Mouse (Mus musculus) cerebellum, postnatal 4 days (tissue): Measurements from ENCODE around the gene Ffar3.
A peak's percentile ranks its signal among the peaks of the same experiment; 100 is the strongest.

Experiments used
- DNase-seq, 2 experiments: peaks; one replicate each; pipeline ENCODE4 v3.0.0; 2022; ENCODE audit warnings: low spot score in 2 of 2, mixed read lengths in 1 of 2

The Ffar3 gene

DNA sequence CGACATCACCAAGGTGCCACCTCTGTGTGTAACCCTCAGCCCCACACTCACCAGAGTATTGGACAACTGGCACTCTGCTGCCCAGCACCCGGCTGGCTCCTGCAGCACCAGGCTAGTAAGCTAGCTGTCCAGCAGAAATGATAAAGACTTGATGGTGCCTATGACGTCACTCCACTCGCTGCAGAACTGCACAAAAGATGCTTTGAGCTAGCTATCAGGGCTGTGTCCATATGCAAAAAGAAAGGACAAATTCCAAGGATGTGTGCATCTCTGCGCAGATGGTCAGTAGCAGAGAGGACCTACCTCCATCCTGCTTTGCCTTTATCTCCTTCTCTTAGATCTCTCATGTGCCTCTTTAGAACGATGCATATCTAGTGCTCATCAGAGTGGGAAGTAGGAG is at the start of gene Ffar3:
Gene Ffar3 (minus strand): TSS at position 101 of the 400 bp plus-strand sequence.
- DNase-seq: no peak

DNA sequence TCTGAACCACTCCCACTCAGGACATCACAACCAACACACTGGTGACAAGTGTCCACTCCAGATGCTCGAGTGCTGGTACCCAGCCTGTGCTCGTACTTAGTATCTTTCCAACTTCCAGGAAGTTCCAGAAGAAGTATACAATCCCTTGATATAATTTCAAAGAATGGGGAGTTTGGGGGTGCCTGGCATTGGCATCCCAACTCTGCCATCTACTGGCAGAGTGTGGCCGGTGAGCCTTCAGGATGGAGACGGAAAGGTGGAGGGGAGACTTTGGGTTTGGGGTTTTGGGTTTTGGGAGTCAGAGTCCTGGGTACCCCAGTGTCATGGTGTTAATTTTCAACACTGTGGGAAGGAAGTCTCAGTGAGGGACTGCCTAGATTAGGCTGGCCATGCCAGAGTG is 48.1 kb upstream of the Ffar3 start:
- DNase-seq: no peak

DNA sequence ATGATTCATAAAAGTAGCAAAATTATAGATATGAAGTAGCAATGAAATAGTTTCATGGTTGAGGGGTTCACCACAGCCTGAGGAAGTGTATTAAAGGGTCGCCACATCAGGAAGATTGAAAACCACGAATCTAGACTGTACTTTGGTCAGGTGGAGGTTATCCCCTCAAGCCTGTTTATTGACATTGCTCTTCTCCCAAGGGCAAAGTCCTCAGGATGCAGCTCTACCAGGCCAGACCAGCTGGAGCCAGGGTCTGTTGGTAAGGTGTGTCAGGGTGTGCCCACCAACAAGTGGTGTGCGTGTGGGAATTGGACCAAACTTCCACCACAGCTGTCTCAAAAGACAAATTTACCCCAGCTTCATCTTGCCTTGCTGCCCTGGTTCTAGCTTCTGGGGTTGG is 39.2 kb upstream of the Ffar3 start:
- DNase-seq: no peak

DNA sequence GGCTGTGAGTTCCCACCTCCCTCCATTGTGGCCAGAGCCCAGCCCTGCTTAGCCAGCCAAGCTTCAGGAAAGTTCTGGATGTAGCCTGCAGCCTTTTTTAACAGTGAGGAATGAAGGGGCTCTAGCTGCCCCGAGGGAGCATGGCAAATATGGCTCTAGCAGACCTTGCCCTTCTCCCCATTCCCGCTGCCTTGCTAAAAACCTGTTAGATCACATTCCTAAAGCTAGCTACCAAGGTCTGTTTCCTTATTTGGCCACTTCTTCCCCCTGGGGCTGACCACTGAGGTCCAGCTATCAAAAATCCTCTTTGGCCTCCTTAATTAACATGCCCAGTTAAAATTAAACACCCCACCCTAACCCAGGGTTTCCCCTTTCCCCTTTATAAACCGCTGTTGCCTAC is 36.5 kb upstream of the Ffar3 start:
- no peak for DNase-seq

DNA sequence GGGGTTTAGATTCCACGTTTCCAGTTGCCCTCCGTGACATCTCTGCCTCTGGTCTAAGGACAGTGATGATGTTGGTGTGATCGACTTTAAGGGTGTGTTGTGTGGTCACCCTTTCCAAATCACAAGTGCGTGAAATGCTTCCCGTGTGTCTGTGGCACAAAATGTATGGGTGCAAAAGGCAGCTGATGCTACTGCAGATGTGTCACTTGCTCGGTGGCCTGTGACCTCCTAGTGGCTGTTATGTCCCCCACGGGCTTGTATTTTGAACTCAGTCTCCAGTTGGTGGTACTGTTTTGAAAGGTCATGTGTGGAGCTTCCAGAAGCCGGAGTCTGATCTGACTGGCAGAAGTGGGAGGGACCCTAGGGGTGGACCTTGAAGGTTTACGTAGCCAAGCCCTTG is 35.8 kb upstream of the Ffar3 start:
- no peak for DNase-seq

DNA sequence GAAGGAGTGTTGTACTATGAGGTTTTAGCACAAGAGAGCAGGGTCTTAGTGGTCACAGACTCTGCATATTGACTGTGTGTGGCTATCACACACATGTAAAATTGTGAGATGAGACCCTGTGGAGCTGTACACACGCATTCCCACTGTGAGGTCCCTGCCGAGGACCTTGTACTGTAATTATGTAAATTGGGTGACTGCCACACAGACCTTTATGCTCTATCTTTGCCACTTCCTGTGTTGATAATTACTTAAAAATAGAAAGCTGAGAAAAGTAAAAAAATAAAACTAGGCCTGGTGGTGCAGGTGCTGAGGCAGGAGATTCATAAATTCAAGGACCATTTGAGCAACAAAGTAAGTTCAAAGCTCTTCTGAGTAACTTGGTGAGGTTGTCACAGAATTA is 34.7 kb upstream of the Ffar3 start:
- DNase-seq: no peak

DNA sequence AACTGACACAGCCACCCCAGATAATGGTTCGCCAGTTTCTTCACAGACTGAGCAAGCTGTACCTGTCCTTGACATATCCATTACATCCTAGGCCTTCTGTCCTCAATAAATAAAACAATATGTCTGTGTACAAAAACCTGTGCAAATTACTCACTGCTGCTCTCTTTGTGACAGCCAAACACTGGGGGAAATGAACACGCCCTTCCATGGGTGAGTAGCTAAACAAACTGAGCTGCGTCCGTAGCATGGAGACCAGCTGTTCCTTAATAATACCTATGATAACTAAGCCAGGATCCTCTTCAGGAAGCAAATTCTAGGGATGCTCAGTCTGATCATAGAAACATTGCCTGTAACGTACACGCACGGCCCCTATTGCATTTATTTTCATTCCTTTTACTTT is 32.8 kb upstream of the Ffar3 start:
- no peak for DNase-seq

DNA sequence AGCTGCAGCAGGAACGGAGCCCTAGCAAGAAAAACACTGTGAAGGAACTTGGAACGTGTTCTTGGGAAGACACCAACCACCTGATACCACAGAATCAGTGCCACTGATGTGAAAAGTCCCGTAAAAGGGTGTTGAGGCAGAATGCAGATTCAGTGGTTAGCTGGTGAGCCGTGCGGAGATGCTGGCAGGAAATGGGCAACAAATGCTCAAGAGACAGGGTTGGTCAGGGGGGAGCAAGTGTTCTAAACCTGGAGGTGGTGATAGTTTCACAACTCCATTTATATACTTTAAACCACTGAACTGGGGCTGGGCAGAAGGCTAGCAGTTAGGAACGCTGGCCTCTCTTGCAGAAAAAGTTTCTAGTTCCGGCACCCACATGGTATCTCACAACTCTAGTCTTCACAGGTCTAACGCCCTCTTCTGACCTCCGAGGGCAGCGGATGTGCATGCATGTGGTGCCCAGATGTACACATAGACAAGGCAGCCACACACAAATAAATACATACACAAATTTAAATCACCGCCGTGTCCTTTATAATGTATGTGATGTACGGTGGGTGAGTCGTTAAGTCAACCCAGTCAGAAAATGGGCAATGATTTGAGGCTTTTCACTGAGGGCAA is 31.7 kb upstream of the Ffar3 start:
- no peak for DNase-seq

DNA sequence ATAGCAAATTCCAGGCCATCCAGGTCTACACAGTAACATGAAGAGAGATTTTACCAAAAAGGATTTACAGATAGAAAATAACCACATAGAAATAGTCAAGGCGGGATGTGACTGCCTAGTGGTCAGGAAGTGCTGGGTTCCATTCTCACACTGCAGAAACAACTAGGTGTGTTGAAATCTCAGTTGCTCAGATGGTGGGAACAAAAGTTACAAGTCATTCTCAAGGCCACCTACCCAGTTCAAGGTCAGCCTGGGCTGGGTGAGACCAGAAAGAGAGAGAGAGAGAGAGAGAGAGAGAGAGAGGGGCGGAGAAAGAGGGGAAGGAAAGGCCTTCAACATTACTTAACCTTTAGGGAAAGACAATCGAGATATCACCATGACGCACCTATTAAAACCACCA is 30.9 kb upstream of the Ffar3 start:
- DNase-seq: no peak

DNA sequence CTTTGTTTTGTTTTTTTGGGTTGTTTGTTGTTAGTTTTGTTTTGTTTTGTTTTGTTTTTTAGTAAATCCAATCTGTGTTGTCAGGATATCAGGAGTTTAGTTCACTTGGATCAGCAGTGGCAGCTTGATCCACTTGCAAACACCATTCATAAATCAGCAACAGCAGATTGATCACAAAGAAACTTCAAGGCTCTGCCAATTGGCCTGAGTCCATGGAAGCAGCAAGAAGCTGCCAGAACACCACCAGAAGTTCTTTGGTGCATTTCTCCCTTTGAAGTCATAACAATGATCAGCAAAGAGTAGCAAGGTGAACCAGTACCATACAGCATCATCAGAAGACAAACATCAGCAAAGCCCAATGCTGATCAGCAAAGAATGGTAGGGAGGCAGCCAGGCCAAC is 28.1 kb upstream of the Ffar3 start:
- DNase-seq: no peak

DNA sequence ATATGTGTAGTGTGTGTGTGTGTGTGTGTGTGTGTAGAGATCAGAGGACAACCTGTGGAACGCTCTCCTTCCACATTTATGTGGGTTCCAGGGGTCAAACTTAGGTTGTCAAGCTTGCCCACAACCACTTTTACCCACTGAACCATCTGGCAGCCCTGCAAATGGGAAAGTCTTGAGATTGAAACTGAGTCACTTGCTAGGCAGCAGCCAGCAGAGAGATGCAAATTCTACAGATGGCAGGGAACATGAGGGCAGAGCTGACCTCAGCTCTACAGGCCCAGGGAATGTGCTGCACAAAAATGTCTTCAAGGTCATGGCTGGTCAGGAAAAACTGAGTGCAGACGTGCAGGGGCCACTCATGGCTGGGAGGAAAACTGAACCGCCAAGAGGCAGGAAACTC is 25.4 kb upstream of the Ffar3 start:
- DNase-seq: no peak

DNA sequence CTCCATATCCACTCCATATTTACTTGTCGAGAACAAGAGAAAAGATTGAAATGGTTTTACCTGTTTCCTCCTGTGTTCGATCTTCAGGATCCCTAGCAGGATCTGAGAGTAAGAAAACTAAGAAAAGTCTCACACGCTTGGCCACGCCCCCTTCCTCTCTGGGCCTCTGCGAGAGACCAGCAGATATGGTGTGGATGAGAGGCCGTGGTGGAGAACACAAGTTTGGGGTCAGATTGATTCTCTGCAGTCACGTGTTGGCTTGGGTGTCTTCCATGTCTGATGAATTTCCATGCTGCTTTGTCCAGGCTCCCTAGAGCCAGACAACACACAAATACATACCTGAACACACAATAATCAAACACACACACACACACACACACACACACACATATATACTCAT is 24.2 kb upstream of the Ffar3 start, which contains the start of gene Cd22:
Gene Cd22 (minus strand): TSS at position 167 of the 400 bp plus-strand sequence.
- no peak for DNase-seq

DNA sequence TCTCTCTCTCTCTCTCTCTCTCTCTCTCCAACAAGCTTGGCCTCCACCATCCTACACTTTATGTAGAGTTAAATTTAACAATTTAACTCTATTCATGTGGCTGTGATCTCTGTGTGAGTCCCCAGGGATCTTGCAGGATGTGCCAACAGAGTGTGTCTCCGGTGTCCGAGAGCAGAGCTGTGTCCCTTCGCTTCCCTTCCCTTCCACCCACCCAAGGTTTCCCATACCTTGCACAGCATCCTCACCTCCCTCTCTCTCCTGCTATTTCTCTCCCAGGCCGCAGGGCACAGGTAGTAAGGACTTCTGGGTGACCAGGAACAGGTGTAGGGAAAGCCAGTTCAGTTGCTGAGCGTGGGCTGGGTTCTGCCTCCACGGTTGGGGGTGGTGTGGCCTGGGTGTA is 23.0 kb upstream of the Ffar3 start:
- no peak for DNase-seq

DNA sequence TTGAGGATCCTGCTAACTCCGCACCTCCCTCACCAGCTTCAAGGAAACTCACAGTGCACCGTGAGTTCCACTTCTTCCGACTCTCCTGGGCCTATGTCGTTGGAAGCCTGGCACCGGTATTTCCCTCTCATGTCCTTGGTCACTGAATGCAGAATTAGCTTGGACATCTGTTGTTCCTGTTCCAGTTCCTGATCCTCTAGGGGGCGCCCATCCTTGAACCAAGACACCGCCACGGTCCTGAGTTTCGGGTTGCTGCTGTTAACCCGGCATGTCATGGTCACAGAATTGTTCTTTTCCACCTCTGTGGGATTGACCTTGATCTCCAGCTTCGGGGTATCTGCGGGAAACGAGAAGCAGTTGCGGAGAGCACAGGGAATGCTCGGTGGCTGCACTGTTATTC is 17.1 kb upstream of the Ffar3 start:
- DNase-seq: peak in 1 of 2 experiments; percentile 76

DNA sequence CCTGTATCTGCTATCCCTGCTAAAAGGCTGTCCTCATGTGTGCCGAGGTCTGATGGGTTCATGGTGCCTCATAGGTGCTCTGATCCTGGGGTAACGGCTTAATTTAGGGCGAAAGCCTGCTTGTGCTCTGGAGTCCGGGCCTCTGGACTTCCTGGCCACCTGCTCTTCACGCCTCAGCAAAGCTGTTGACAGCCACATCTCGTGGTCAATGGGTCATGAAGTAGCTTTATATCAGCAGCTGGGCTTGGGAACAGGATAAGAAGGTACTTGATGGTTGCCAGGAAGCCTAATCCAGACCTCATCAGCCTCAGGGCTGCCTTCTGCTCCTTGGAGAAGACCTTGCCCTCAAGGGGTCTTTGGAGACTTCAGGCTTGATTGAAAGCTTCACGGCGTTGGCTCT is 7.4 kb upstream of the Ffar3 start:
- no peak for DNase-seq

DNA sequence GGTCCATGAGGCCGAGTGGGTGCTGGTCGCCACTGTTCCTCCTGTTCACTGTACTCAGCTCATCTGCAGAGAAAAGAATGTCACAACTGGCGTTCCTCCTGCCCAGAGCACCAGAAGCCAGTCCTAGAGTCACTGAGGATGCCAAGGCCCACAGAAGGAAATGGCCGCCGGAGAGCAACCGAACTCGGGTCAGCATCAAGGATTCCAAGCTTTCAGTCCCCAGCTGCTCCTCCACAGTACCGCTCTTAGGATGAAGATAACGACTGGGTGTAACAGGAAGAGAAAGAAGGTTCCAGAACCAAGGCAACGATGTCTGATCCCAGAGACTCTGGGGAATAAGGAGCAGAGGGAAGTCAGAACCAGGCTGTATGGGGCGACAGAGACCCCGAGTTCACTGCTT is 5.5 kb upstream of the Ffar3 start, which contains the start of gene Ffar1:
Gene Ffar1 (minus strand): TSS at position 101 of the 400 bp plus-strand sequence.
- no peak for DNase-seq

DNA sequence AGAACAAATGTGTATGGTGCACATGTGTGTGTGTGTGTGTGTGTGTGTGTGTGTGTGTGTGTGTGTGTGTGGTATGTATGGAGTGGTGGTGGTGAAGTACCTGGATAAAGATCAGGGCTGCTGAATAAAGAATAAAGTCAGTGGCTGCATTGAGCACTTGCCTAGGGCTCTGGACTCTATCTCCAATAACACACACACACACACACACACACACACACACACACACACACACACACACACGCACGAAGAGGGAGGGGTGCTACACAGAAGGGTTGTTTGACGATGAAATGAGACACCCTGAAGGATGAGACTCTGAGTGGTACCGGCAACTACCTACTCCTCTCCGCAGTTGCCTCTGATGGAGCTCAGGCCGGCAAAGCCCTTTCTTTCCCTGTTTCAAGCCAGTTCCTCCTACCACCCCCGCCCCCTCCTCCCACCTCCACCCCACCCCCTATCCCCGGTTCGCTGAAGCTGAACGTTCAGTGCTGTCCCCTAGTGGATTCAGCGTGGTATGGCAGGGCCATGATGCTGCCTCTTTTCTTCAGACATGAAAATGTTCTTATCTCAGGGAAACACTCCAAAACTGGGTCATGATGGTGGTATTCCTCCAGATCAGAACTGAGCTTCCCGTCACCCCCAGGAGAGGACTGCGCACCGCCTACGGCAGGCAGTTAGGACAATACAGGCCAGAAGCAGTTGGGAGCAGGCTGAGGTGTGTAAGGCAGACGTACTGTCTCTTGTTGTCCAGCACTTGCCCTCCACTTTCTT is 3.8 kb upstream of the Ffar3 start:
- DNase-seq: peak; percentile 49 to 71

DNA sequence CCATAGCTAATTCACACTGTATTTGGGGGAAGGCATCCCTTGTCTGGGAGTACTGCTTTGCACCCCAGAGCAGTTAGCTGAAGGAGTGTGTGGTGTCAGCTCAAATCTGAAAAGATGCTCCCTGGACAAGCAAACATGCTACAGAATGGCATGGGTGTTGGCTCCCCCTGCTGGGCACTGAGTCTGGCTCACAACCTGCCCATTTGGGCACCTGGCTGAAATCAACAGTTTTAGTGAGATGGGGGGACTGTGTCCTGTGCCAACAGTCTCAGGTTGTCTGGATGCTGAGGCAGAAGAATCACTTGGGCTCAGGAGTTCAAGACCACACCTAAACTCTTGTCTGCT is 3.3 kb upstream of the Ffar3 start:
- peak; percentile 59 to 75 for DNase-seq

DNA sequence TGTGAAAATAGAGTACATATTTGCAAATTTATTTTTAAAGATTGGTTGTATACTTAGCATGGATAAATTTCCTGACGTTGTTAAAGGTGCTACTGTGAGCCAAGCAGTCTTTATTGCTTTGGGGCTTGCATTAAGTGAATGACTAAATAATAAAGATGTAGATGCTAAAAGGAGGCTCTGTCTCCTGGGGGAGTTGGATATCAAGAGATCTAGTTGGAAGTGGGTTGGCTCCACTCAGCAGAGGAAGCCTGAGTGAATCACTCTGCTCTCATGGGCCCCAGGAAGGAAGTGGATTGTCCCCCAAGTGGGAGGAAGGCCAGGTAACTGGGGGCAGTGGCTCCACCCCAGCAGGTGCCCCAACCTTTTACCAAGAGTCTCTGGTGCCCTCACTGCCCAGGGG is 1.8 kb upstream of the Ffar3 start:
- DNase-seq: no peak

DNA sequence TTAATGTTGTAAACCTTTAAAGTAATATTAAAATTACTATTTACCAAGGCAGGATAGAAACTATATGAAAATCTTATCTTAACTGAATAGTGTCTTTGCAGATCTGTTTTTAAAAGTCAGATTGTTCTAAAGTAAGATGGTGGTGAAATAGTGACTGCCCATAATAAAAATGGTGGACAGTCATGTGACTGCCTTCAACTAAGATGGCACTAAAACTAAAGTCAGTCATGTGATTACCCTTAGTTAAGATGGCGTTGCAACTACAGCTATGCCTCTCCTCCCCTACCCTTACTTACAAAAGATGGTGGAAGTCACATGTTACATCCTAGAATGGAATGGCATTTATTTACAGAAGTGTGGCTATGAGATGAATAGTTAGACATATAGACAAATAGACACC is 4.6 kb downstream of the Ffar3 start:
- DNase-seq: no peak

DNA sequence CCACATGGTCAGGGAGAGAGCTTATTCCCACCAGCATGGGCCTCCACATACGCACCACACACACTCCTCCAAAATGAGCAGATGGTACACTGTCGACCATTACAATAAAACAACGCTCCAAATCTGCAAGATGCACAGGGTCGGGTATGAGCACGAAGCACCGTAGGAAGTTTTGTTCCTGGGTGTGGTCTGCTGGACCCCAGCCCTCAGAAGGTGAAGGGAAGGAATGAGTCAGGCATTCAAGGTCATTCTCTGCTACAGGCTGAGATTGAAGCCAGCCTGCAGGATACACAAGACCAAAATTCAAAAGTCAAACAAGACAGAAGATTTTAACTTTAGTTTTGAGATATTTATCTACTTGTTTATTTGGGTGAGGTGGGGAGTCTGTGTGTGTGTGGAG is 8.0 kb downstream of the Ffar3 start:
- DNase-seq: no peak

DNA sequence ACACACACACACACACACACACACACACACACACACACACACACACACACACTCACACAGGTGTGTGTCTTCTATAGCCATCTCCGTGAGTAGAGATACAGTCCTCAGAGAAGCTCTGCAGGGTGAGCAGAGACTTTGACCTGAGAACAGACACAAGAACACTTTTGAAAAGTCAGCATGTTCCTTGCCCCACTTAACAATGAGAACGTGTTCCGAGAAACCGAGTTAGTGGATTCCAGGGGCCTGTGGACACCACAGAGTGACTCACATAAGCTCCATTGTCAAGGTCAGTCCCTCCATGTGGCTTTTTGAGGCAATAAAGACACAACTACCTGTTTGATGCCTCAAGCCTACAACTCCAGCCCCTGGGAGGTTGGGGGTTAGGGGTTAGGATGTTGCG is 8.6 kb downstream of the Ffar3 start:
- DNase-seq: no peak

DNA sequence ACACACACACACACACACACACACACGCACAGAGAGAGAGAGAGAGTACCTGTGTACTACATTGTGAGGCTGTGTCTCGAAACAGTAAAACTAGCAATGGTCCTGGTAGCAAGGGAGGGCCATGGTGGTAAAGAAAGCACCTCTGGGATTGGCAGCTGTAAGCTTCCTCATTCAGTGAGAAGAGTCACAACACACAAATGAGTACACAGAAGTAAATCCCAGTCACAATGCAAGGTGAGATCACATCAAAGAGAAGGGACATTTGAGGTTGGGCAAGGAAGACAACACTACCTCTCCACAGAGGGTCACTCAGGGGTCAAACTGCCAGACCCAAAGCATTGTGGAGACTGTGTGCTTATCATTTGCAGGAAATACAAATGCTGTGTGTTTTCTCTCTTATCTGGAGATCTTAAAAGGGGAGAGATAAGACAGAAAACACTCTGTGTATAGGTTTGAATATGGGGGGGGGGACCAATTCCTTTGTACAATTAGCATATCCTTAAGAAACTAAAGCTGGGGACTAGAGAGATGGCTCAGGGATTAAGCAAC is 9.4 kb downstream of the Ffar3 start:
- no peak for DNase-seq
